Mouse (Mus musculus): ENCODE data around the gene Asb4. TPM values are rescaled to one million over a fixed set of nuclear protein-coding genes. Genes with fewer than 3 reads are reported as not detected.

The Asb4 gene
- polyA plus RNA-seq, 1 experiment from 2014 or later = 2.1 TPM

GRCm38 (mm10) chr6:5385161-5385640 is 2.0 kb downstream of the Asb4 start:
- Histone ChIP-seq H3K9ac (replicated peaks; ENCODE audit: low read depth) (no peak overlapping the region), H3K4me1 (ENCODE audit: insufficient read depth, low read depth, low read length) (peaks cover 3% of the 10 kb centered on the region; the same call in 1 of the 2 replicates), H3K27me3 (replicated peaks; ENCODE audit: insufficient read depth, low read length) (no peaks in the 10 kb centered on the region), H3K36me3 (ENCODE audit: insufficient read depth, low read length) (no peaks in the 10 kb centered on the region), H3K9me3 (ENCODE audit: low read length) (no peaks in the 10 kb centered on the region), H3K4me2 (replicated peaks; ENCODE audit: low read depth, low read length) (no peak overlapping the region), H3K27ac (ENCODE audit: low read length) (no peak overlapping the region), H3K4me3 (ENCODE audit: low read depth, low read length) (no peak overlapping the region)
- ATAC-seq (no peak), DNase-seq (ENCODE audit: low spot score) (no peak)
- 47% methylated on average over 7 of the region's 7 CpGs for WGBS
- no peak for TF ChIP-seq CTCF (IDR thresholded peaks at IDR 0.05)
- TF ChIP-seq EP300 (IDR thresholded peaks at IDR 0.05) = no peak

- ATAC-seq = no peak
- H3K36me3 ChIP-seq (ENCODE audit: insufficient read depth, low read length) = no peaks in the 10 kb centered on the region
- 75% methylated on average over 4 of the region's 4 CpGs for WGBS
- no peaks in the 10 kb centered on the region for H3K9me3 ChIP-seq (ENCODE audit: low read length)
- H3K4me2 ChIP-seq (replicated peaks; ENCODE audit: low read depth, low read length) = no peak overlapping the region
- H3K4me1 ChIP-seq (ENCODE audit: insufficient read depth, low read depth, low read length) = peaks cover 3% of the 10 kb centered on the region; the same call in 1 of the 2 replicates
- TF ChIP-seq CTCF (IDR thresholded peaks at IDR 0.05) (no peak), EP300 (IDR thresholded peaks at IDR 0.05) (no peak)
- no peak overlapping the region for H3K4me3 ChIP-seq (ENCODE audit: low read depth, low read length)
- H3K27me3 ChIP-seq (replicated peaks; ENCODE audit: insufficient read depth, low read length) = no peaks in the 10 kb centered on the region
- no peak overlapping the region for H3K27ac ChIP-seq (ENCODE audit: low read length)
- DNase-seq (ENCODE audit: low spot score) = no peak
- H3K9ac ChIP-seq (replicated peaks; ENCODE audit: low read depth) = no peak overlapping the region
These were observed 3.3 kb downstream of the Asb4 start for GRCm38 (mm10) chr6:5386486-5386885.

- H3K27me3 ChIP-seq (replicated peaks; ENCODE audit: insufficient read depth, low read length) = no peaks in the 10 kb centered on the region
- TF ChIP-seq CTCF (IDR thresholded peaks at IDR 0.05) = no peak
- peaks cover 3% of the 10 kb centered on the region; the same call in 1 of the 2 replicates for H3K4me1 ChIP-seq (ENCODE audit: insufficient read depth, low read depth, low read length)
- no peak for ATAC-seq
- H3K9ac ChIP-seq (replicated peaks; ENCODE audit: low read depth) = no peak overlapping the region
- 89% methylated on average over 2 of the region's 2 CpGs for WGBS
- H3K4me3 ChIP-seq (ENCODE audit: low read depth, low read length) = no peak overlapping the region
- no peak overlapping the region for H3K27ac ChIP-seq (ENCODE audit: low read length)
- DNase-seq (ENCODE audit: low spot score) = no peak
- H3K9me3 ChIP-seq (ENCODE audit: low read length) = no peaks in the 10 kb centered on the region
- no peaks in the 10 kb centered on the region for H3K36me3 ChIP-seq (ENCODE audit: insufficient read depth, low read length)
- H3K4me2 ChIP-seq (replicated peaks; ENCODE audit: low read depth, low read length) = no peak overlapping the region
These were observed 4.2 kb downstream of the Asb4 start for GRCm38 (mm10) chr6:5387396-5387795.

- 6% methylated on average over 11 of the region's 11 CpGs for WGBS
- Histone ChIP-seq H3K27me3 (replicated peaks; ENCODE audit: insufficient read depth, low read length) (no peaks in the 10 kb centered on the region), H3K27ac (ENCODE audit: low read length) (no peak overlapping the region), H3K9me3 (ENCODE audit: low read length) (no peaks in the 10 kb centered on the region), H3K4me2 (replicated peaks; ENCODE audit: low read depth, low read length) (peak overlapping the region; percentile 58), H3K36me3 (ENCODE audit: insufficient read depth, low read length) (no peaks in the 10 kb centered on the region), H3K9ac (replicated peaks; ENCODE audit: low read depth) (0 out of 2 replicates have a peak overlapping the region, but pooled peaks have one; percentile 12), H3K4me1 (ENCODE audit: insufficient read depth, low read depth, low read length) (no peaks in the 10 kb centered on the region), H3K4me3 (ENCODE audit: low read depth, low read length) (peak overlapping the region; percentile 38)
- ATAC-seq = no peak
- TF ChIP-seq CTCF (IDR thresholded peaks at IDR 0.05) (no peak), EP300 (IDR thresholded peaks at IDR 0.05) (no peak)
- peak; percentile 50 for DNase-seq (ENCODE audit: low spot score)
These were observed 7.1 kb downstream of the Asb4 start for GRCm38 (mm10) chr6:5390298-5390697.

- 38% methylated on average over 10 of the region's 10 CpGs for WGBS
- Histone ChIP-seq H3K27me3 (replicated peaks; ENCODE audit: insufficient read depth, low read length) (no peaks in the 10 kb centered on the region), H3K4me3 (ENCODE audit: low read depth, low read length) (peak overlapping the region; percentile 38; the same call in 1 of the 2 replicates), H3K36me3 (ENCODE audit: insufficient read depth, low read length) (no peaks in the 10 kb centered on the region), H3K9ac (replicated peaks; ENCODE audit: low read depth) (no peak overlapping the region), H3K4me1 (ENCODE audit: insufficient read depth, low read depth, low read length) (no peaks in the 10 kb centered on the region), H3K4me2 (replicated peaks; ENCODE audit: low read depth, low read length) (peak overlapping the region; percentile 58; the same call in 1 of the 2 replicates), H3K9me3 (ENCODE audit: low read length) (no peaks in the 10 kb centered on the region), H3K27ac (ENCODE audit: low read length) (no peak overlapping the region)
- ATAC-seq = no peak
- no peak for TF ChIP-seq EP300 (IDR thresholded peaks at IDR 0.05)
- TF ChIP-seq CTCF (IDR thresholded peaks at IDR 0.05) = no peak
- DNase-seq (ENCODE audit: low spot score) = no peak
These were observed 7.8 kb downstream of the Asb4 start for GRCm38 (mm10) chr6:5390952-5391351.

GRCm38 (mm10) chr6:5394971-5395370 is 11.8 kb downstream of the Asb4 start:
- ATAC-seq = no peak
- no peak overlapping the region for H3K4me2 ChIP-seq (replicated peaks; ENCODE audit: low read depth, low read length)
- H3K9ac ChIP-seq (replicated peaks; ENCODE audit: low read depth) = no peak overlapping the region
- no peak overlapping the region for H3K4me3 ChIP-seq (ENCODE audit: low read depth, low read length)
- no peak overlapping the region for H3K27ac ChIP-seq (ENCODE audit: low read length)
- TF ChIP-seq CTCF (IDR thresholded peaks at IDR 0.05) (no peak), EP300 (IDR thresholded peaks at IDR 0.05) (no peak)
- DNase-seq (ENCODE audit: low spot score) = no peak
- WGBS = 18% methylated on average over 4 of the region's 4 CpGs
- H3K27me3 ChIP-seq (replicated peaks; ENCODE audit: insufficient read depth, low read length) = no peaks in the 10 kb centered on the region
- no peaks in the 10 kb centered on the region for H3K9me3 ChIP-seq (ENCODE audit: low read length)
- H3K36me3 ChIP-seq (ENCODE audit: insufficient read depth, low read length) = no peaks in the 10 kb centered on the region
- H3K4me1 ChIP-seq (ENCODE audit: insufficient read depth, low read depth, low read length) = no peaks in the 10 kb centered on the region

GRCm38 (mm10) chr6:5396797-5397196 is 13.6 kb downstream of the Asb4 start:
- no peaks in the 10 kb centered on the region for H3K4me1 ChIP-seq (ENCODE audit: insufficient read depth, low read depth, low read length)
- 52% methylated on average over 3 of the region's 3 CpGs for WGBS

More at GRCm38 (mm10) chr6:5396797-5397196, 13.6 kb downstream of the Asb4 start:
- no peak overlapping the region for H3K27ac ChIP-seq (ENCODE audit: low read length)
- ATAC-seq (no peak), DNase-seq (ENCODE audit: low spot score) (no peak)
- H3K27me3 ChIP-seq (replicated peaks; ENCODE audit: insufficient read depth, low read length) = no peaks in the 10 kb centered on the region
- H3K9ac ChIP-seq (replicated peaks; ENCODE audit: low read depth) = no peak overlapping the region
- TF ChIP-seq EP300 (IDR thresholded peaks at IDR 0.05) (no peak), CTCF (IDR thresholded peaks at IDR 0.05) (peak; percentile 48)
- H3K36me3 ChIP-seq (ENCODE audit: insufficient read depth, low read length) = no peaks in the 10 kb centered on the region
- no peaks in the 10 kb centered on the region for H3K9me3 ChIP-seq (ENCODE audit: low read length)
- no peak overlapping the region for H3K4me2 ChIP-seq (replicated peaks; ENCODE audit: low read depth, low read length)
- no peak overlapping the region for H3K4me3 ChIP-seq (ENCODE audit: low read depth, low read length)

All from lung, postnatal 0 days (tissue).